Mouse (Mus musculus) brain, embryonic 14.5 days (tissue): ENCODE data around the gene Adpgk. TPM values are rescaled to one million over a fixed set of nuclear protein-coding genes. Genes with fewer than 3 reads are reported as not detected.
A peak's percentile ranks its signal among the peaks of the same experiment; 100 is the strongest.

ENCODE experiments used
- DNase-seq: peaks from one replicate; pipeline ENCODE4 v3.0.0-alpha.2; 2011; ENCODE audit warnings: low read depth
- CTCF ChIP-seq: fragments of 200-500 bp; IDR thresholded peaks from 2 replicates; pipeline ENCODE4 v1.5.1; 2012; ENCODE audit warnings: inconsistent platforms, mild to moderate bottlenecking, moderate library complexity, borderline replicate concordance; ENCODE audit not compliant: insufficient read depth, insufficient read length; ENCODE audit errors: extremely low read depth
- POLR2A ChIP-seq: fragments of 200-500 bp; IDR thresholded peaks from 2 replicates; pipeline ENCODE4 v1.6.1; 2012; ENCODE audit warnings: mild to moderate bottlenecking, inconsistent platforms, borderline replicate concordance; ENCODE audit not compliant: poor library complexity, insufficient read depth, insufficient read length, severe bottlenecking; ENCODE audit errors: extremely low read depth
- polyA plus RNA-seq: library from polyadenylated mRNA; depleted of rRNA; stranded (reverse); fragments of >200 nt; gene quantifications from 2 replicates; pipeline ENCODE4 v1.2.3, GENCODE M21; 2012

Gene Adpgk
- polyA plus RNA-seq, 1 experiment, result 20.7 TPM

DNA sequence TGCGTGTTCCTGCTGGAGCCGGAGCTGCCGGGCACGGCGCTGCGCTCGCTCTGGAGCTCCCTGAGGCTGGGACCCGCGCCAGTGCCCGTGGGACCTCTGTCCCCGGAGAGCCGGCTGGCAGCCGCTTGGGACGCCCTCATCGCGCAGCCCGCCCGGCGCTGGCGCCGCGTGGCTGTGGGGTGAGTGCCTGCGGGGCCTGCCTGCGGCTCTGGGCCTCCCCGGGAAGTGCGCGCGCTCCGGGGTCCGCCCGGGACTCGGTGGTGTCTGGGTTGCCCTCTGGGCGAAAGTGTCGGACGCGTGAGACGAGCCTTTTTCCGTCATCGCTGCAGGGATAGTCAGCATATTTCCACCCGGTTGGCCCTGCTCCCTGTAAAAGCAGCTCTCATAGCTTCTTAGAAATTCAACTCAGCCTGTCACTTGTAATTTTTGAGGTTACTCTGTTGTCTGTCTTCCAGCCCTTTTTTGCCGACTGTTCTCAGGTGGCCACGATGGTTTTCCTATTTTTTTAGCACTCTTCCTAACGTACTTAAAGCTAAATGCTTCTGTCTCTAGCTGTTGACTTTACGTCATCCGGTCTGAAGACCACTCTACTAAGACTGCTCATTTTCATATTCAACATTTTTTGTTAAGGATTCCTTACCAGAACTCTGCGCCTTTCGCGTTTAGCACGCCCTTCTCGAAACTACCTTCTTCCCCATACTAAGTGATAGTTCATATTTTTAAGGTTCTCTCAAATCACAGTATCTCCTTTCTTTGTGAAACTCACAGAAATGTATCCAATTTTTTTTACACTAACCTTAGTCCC lies 532 bp downstream of the Adpgk start:
- DNase-seq, result peak; percentile 52
- no peak for TF ChIP-seq CTCF
- no peak for TF ChIP-seq POLR2A

DNA sequence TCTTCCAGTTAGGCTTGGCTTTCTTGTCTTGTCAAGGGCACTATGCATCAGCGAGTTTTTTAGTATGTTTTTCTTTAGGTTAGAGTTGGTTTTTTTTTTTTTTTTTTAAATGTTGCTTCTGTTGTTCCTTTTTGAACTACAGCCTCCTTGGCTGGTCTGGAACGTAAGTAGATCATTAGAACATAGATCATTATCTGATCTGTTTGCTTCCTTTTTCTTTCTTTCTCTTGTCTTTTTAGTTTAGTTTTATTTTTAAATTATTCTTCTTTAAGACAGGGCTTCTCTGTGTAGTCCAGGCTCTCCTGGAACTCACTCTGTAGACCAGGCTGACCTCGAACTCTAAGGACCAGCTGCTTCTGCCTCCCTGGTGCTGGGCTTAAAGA lies 1.1 kb downstream of the Adpgk start:
- DNase-seq, result no peak
- TF ChIP-seq POLR2A, result no peak
- no peak for TF ChIP-seq CTCF

GRCm38 (mm10) chr9:59296419-59296818 lies 5.1 kb downstream of the Adpgk start:
- DNase-seq, result no peak
- TF ChIP-seq CTCF (no peak), POLR2A (no peak)

GRCm38 (mm10) chr9:59307890-59308289 lies 16.5 kb downstream of the Adpgk start:
- no peak for TF ChIP-seq CTCF
- no peak for TF ChIP-seq POLR2A
- DNase-seq, result no peak

GRCm38 (mm10) chr9:59310582-59311283 lies 19.4 kb downstream of the Adpgk start:
- no peak for DNase-seq
- no peak for TF ChIP-seq CTCF
- no peak for TF ChIP-seq POLR2A

GRCm38 (mm10) chr9:59311284-59311670 lies 19.9 kb downstream of the Adpgk start:
- peak; percentile 17 for DNase-seq
- TF ChIP-seq CTCF (no peak), POLR2A (no peak)

- DNase-seq, result no peak
- no peak for TF ChIP-seq CTCF
- no peak for TF ChIP-seq POLR2A
Observed at GRCm38 (mm10) chr9:59316206-59316605, 24.8 kb downstream of the Adpgk start.

- no peak for DNase-seq
- TF ChIP-seq CTCF, result no peak
- no peak for TF ChIP-seq POLR2A
Observed at GRCm38 (mm10) chr9:59324351-59324750, 33.0 kb downstream of the Adpgk start.

- TF ChIP-seq CTCF (no peak), POLR2A (no peak)
- DNase-seq, result no peak
Observed at GRCm38 (mm10) chr9:59330055-59330454, 38.7 kb downstream of the Adpgk start.

- no peak for DNase-seq
- TF ChIP-seq CTCF (no peak), POLR2A (no peak)
Observed at GRCm38 (mm10) chr9:59336539-59336938, 45.2 kb downstream of the Adpgk start.

GRCm38 (mm10) chr9:59337889-59338288 lies 46.5 kb downstream of the Adpgk start:
- DNase-seq, result no peak
- no peak for TF ChIP-seq CTCF
- no peak for TF ChIP-seq POLR2A
